Mouse (Mus musculus) brain, embryonic 14.5 days (tissue): ENCODE results near the gene Cyth3.

Experiments
- CTCF ChIP-seq: fragments of 200-500 bp; IDR thresholded peaks from 2 replicates; pipeline ENCODE4 v1.5.1; 2012; ENCODE audit warnings: inconsistent platforms, mild to moderate bottlenecking, moderate library complexity, borderline replicate concordance; ENCODE audit not compliant: insufficient read depth, insufficient read length; ENCODE audit errors: extremely low read depth
- POLR2A ChIP-seq: fragments of 200-500 bp; IDR thresholded peaks from 2 replicates; pipeline ENCODE4 v1.6.1; 2012; ENCODE audit warnings: mild to moderate bottlenecking, inconsistent platforms, borderline replicate concordance; ENCODE audit not compliant: poor library complexity, insufficient read depth, insufficient read length, severe bottlenecking; ENCODE audit errors: extremely low read depth

DNA sequence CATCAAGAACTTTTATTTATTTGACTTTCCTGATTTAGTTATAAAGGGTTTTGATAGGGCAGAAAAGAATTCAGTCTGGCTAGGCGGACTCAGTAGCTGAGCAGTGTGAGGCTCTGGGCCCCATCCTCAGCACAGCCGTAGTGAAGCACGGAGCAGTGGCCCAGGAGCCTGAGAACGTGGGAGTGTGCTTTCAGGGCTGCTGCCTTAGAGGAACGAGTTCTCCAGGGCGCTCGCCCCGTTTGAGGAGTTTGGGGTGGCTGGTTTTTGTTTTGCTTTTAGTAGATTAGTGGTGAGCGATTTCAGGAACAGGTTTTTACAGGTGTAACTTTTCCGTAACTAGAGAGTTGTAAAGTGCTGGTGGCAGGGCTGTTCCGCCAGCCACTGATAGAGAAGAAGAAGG is 13.1 kb downstream of the Cyth3 start:
- no peak for TF ChIP-seq CTCF
- no peak for TF ChIP-seq POLR2A
